Mouse (Mus musculus) myocyte (in vitro differentiated cells): ENCODE data around the gene Siae. TPM values are rescaled to one million over a fixed set of nuclear protein-coding genes. Genes with fewer than 3 reads are reported as not detected.

Source experiments
- H3K27me3 ChIP-seq: one replicate; pipeline ENCODE4 v1.6.1; 2011; ENCODE audit not compliant: control insufficient read depth, insufficient read depth, insufficient read length
- H3K36me3 ChIP-seq: one replicate; pipeline ENCODE4 v1.6.1; 2011; ENCODE audit not compliant: control insufficient read depth, insufficient read depth
- H3K4me2 ChIP-seq: one replicate; pipeline ENCODE4 v1.6.1; 2011; ENCODE audit warnings: low read depth, control low read depth
- H3K4me3 ChIP-seq: one replicate; pipeline ENCODE4 v1.5.1; 2011; ENCODE audit warnings: mild to moderate bottlenecking, control low read depth, moderate library complexity
- H3K79me2 ChIP-seq: one replicate; pipeline ENCODE4 v1.6.1; 2011; ENCODE audit not compliant: control insufficient read depth, insufficient read depth
- H3ac ChIP-seq: one replicate; pipeline ENCODE4 v1.6.1; 2011; ENCODE audit not compliant: control insufficient read depth, insufficient read length
- CEBPB ChIP-seq: IDR thresholded peaks from 2 replicates; pipeline ENCODE4 v1.6.1; 2011; ENCODE audit warnings: mild to moderate bottlenecking, moderate library complexity; ENCODE audit not compliant: poor library complexity, insufficient read depth, severe bottlenecking
- E2F4 ChIP-seq: IDR thresholded peaks from one replicate; pipeline ENCODE4 v1.6.1; 2011; ENCODE audit warnings: mild to moderate bottlenecking, control low read depth, moderate library complexity; ENCODE audit not compliant: insufficient read depth
- MAX ChIP-seq: IDR thresholded peaks from one replicate; pipeline ENCODE4 v1.6.1; 2011; ENCODE audit warnings: low read depth, mild to moderate bottlenecking, control low read depth
- MYOD1 ChIP-seq, 3 experiments: IDR thresholded peaks; one replicate each; pipeline ENCODE4 v1.6.1; 2011; ENCODE audit warnings: control low read depth in 2 of 3, low read depth in 2 of 3, mild to moderate bottlenecking in 2 of 3, moderate library complexity in 1 of 3; ENCODE audit not compliant: insufficient read length in 2 of 3, control insufficient read depth in 1 of 3
- MYOG ChIP-seq, 3 experiments: IDR thresholded peaks; one replicate each; pipeline ENCODE4 v1.6.1; 2011; ENCODE audit warnings: control low read depth in 2 of 3, low read depth in 2 of 3, mild to moderate bottlenecking in 2 of 3; ENCODE audit not compliant: insufficient read length in 2 of 3, control insufficient read depth in 1 of 3, insufficient read depth in 1 of 3
- POLR2A ChIP-seq: IDR thresholded peaks from one replicate; pipeline ENCODE4 v1.6.1; 2011; ENCODE audit warnings: low read depth, mild to moderate bottlenecking, control low read depth, moderate library complexity; ENCODE audit not compliant: insufficient read length
- POLR2AphosphoS2 ChIP-seq: IDR thresholded peaks from one replicate; pipeline ENCODE4 v1.6.1; 2011; ENCODE audit warnings: low read depth, control low read depth; ENCODE audit not compliant: insufficient read length
- REST ChIP-seq: IDR thresholded peaks from one replicate; pipeline ENCODE4 v1.6.1; 2011; ENCODE audit warnings: mild to moderate bottlenecking, control low read depth, moderate library complexity; ENCODE audit not compliant: insufficient read depth, insufficient read length
- SRF ChIP-seq: IDR thresholded peaks from one replicate; pipeline ENCODE4 v1.6.1; 2011; ENCODE audit warnings: low read depth; ENCODE audit not compliant: control insufficient read depth, insufficient read length
- TCF12 ChIP-seq: IDR thresholded peaks from one replicate; pipeline ENCODE4 v1.6.1; 2011; ENCODE audit warnings: mild to moderate bottlenecking, control low read depth; ENCODE audit not compliant: poor library complexity, insufficient read depth, severe bottlenecking
- TCF3 ChIP-seq: IDR thresholded peaks from one replicate; pipeline ENCODE4 v1.6.1; 2011; ENCODE audit warnings: low read depth, control low read depth; ENCODE audit not compliant: insufficient read length
- USF1 ChIP-seq: IDR thresholded peaks from one replicate; pipeline ENCODE4 v1.6.1; 2011; ENCODE audit warnings: low read depth, mild to moderate bottlenecking, control low read depth, moderate library complexity
- polyA plus RNA-seq: library from polyadenylated mRNA; unstranded; fragments of >200 nt; fragmentation: generic; extraction: Trizol; gene quantifications from one replicate; pipeline ENCODE4 v1.2.1, GENCODE M21; 2012; ENCODE audit warnings: missing spikeins

Gene Siae
- polyA plus RNA-seq, 1 experiment, result 0.60 TPM

GRCm38 (mm10) chr9:37669115-37669514 lies 113.6 kb downstream of the Siae start, which contains the start of gene Panx3:
Panx3 (minus strand) TSS chr9:37669235.
- H3K27me3 ChIP-seq, result peaks cover 9% of the 10 kb centered on the region
- no peaks in the 10 kb centered on the region for H3K36me3 ChIP-seq
- no peak within 1 kb of the TSS for H3K4me3 ChIP-seq
- no peak for TF ChIP-seq E2F4
- no peak for TF ChIP-seq SRF
- TF ChIP-seq POLR2A, result no peak
- no peak for TF ChIP-seq MYOD1 (IDR thresholded peaks at IDR 0.05; ENCODE audit: control insufficient read depth in 1 of 3, insufficient read length in 2 of 3, low read depth in 2 of 3)
- no peak for TF ChIP-seq MYOG (IDR thresholded peaks at IDR 0.05; ENCODE audit: control insufficient read depth in 1 of 3, insufficient read depth in 1 of 3, insufficient read length in 2 of 3, low read depth in 2 of 3)
- TF ChIP-seq CEBPB, result no peak
- TF ChIP-seq REST, result no peak
- TF ChIP-seq MAX, result no peak
- no peak for TF ChIP-seq POLR2AphosphoS2
- TF ChIP-seq USF1, result no peak
- TF ChIP-seq TCF3, result no peak
- no peak for TF ChIP-seq TCF12
- no peak within 1 kb of the TSS for H3K4me2 ChIP-seq
- H3K79me2 ChIP-seq, result no peaks in the 10 kb centered on the region
- H3ac ChIP-seq, result no peak within 1 kb of the TSS

DNA sequence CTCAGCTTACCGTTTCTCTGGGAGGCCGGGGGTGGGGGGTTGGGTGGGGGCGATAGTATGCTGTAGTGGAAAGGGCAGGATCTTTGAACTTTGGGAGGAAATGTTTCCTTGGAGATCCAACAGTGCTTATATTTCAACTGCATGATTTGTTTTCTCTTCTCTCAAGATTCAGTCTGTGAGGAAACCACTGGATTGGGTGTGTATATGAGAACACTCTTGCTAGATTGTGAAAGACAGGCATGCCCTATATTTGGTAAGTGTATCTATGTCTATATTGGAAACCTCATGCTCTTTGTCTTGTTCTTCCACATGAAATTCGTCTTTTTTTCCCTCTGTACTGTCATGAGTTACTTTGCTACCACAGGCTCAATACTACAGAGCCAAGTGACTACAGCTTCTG lies 114.2 kb downstream of the Siae start:
- TF ChIP-seq TCF12 (no peak), POLR2A (no peak), MAX (no peak), POLR2AphosphoS2 (no peak), TCF3 (no peak), E2F4 (no peak), SRF (no peak), REST (no peak), MYOD1 (IDR thresholded peaks at IDR 0.05; ENCODE audit: control insufficient read depth in 1 of 3, insufficient read length in 2 of 3, low read depth in 2 of 3) (no peak), CEBPB (no peak), MYOG (IDR thresholded peaks at IDR 0.05; ENCODE audit: control insufficient read depth in 1 of 3, insufficient read depth in 1 of 3, insufficient read length in 2 of 3, low read depth in 2 of 3) (no peak), USF1 (no peak)

DNA sequence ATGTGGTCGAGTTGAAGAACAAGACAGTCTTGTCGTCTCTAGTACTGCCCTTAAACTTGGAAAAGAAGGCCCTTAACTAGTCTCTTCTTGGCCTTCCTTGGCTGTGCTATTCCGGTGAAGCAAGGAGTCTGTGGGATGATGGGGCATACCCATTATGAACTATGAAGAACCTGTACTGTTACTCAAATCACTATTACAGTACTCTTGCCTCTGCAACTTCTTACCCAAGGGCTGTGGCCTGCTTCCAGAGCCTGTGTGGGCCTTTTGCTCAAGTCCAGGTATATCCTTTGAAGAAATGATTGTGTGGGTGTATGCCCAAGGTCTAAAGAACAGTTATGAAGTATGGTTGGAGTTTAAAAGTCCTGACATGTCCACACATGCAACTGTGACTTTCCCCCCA lies 114.8 kb downstream of the Siae start:
- H3K79me2 ChIP-seq, result no peaks in the 10 kb centered on the region
- H3K4me2 ChIP-seq, result no peak overlapping the region
- TF ChIP-seq MAX (no peak), MYOD1 (IDR thresholded peaks at IDR 0.05; ENCODE audit: control insufficient read depth in 1 of 3, insufficient read length in 2 of 3, low read depth in 2 of 3) (no peak), MYOG (IDR thresholded peaks at IDR 0.05; ENCODE audit: control insufficient read depth in 1 of 3, insufficient read depth in 1 of 3, insufficient read length in 2 of 3, low read depth in 2 of 3) (no peak), USF1 (no peak), POLR2AphosphoS2 (no peak), TCF3 (no peak), SRF (no peak), POLR2A (no peak), TCF12 (no peak), REST (no peak), CEBPB (no peak), E2F4 (no peak)
- no peaks in the 10 kb centered on the region for H3K36me3 ChIP-seq
- no peak overlapping the region for H3K4me3 ChIP-seq
- no peak overlapping the region for H3ac ChIP-seq
- H3K27me3 ChIP-seq, result peaks cover 9% of the 10 kb centered on the region

More for the DNA sequence above, 114.2 kb downstream of the Siae start:
- H3K27me3 ChIP-seq, result peaks cover 9% of the 10 kb centered on the region
- H3K4me3 ChIP-seq, result no peak overlapping the region
- no peaks in the 10 kb centered on the region for H3K79me2 ChIP-seq
- no peak overlapping the region for H3ac ChIP-seq
- no peak overlapping the region for H3K4me2 ChIP-seq
- H3K36me3 ChIP-seq, result no peaks in the 10 kb centered on the region

- no peak overlapping the region for H3ac ChIP-seq
- H3K4me3 ChIP-seq, result no peak overlapping the region
- H3K36me3 ChIP-seq, result no peaks in the 10 kb centered on the region
- no peaks in the 10 kb centered on the region for H3K79me2 ChIP-seq
- TF ChIP-seq E2F4 (no peak), MAX (no peak), SRF (no peak), MYOD1 (IDR thresholded peaks at IDR 0.05; ENCODE audit: control insufficient read depth in 1 of 3, insufficient read length in 2 of 3, low read depth in 2 of 3) (no peak), CEBPB (no peak), TCF12 (no peak), REST (no peak), TCF3 (no peak), POLR2AphosphoS2 (no peak), POLR2A (no peak), MYOG (IDR thresholded peaks at IDR 0.05; ENCODE audit: control insufficient read depth in 1 of 3, insufficient read depth in 1 of 3, insufficient read length in 2 of 3, low read depth in 2 of 3) (no peak)
- H3K4me2 ChIP-seq, result no peak overlapping the region
- H3K27me3 ChIP-seq, result no peaks in the 10 kb centered on the region
Observed at GRCm38 (mm10) chr9:37675287-37675686, 119.8 kb downstream of the Siae start.

DNA sequence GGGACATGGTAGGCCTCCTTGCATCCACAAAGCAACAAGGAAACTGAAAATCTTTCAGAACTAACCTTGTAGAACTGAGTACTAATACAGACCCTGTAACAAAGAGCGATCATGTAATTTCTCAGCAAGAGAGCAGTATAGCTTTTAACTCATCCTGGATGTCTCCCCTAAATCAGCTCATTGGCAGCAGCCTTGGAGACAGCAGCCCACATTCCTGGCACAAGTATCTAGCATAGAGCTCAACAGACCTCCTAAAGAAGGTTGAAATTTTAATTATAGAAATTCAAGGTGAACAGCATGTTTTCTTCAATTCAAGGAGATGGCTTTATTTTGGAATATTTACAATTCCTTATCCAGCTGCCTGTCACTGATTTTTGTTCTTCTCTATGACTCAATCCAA lies 125.6 kb downstream of the Siae start:
- TF ChIP-seq MYOG (IDR thresholded peaks at IDR 0.05; ENCODE audit: control insufficient read depth in 1 of 3, insufficient read depth in 1 of 3, insufficient read length in 2 of 3, low read depth in 2 of 3) (no peak), POLR2AphosphoS2 (no peak), TCF3 (no peak), REST (no peak), E2F4 (no peak), POLR2A (no peak), MYOD1 (IDR thresholded peaks at IDR 0.05; ENCODE audit: control insufficient read depth in 1 of 3, insufficient read length in 2 of 3, low read depth in 2 of 3) (no peak), USF1 (no peak), MAX (no peak), CEBPB (no peak), SRF (no peak), TCF12 (no peak)

More for the DNA sequence above, 125.6 kb downstream of the Siae start:
- Histone ChIP-seq H3K4me2 (no peak overlapping the region), H3K79me2 (no peaks in the 10 kb centered on the region), H3K36me3 (no peaks in the 10 kb centered on the region), H3ac (no peak overlapping the region), H3K27me3 (no peaks in the 10 kb centered on the region), H3K4me3 (no peak overlapping the region)
